Mouse (Mus musculus) spleen, adult 2 months (tissue): Measurements from ENCODE around the gene Ffar4.

Source experiments
- CTCF ChIP-seq: fragments of 200-500 bp; IDR thresholded peaks from 2 replicates; pipeline ENCODE4 v1.5.1; 2011; ENCODE audit warnings: mild to moderate bottlenecking, inconsistent platforms; ENCODE audit not compliant: insufficient read depth, insufficient read length, insufficient replicate concordance; ENCODE audit errors: extremely low read depth
- POLR2A ChIP-seq: fragments of 200-500 bp; IDR thresholded peaks from 2 replicates; pipeline ENCODE4 v1.6.1; 2011; ENCODE audit warnings: low read depth, low read length, inconsistent platforms

DNA sequence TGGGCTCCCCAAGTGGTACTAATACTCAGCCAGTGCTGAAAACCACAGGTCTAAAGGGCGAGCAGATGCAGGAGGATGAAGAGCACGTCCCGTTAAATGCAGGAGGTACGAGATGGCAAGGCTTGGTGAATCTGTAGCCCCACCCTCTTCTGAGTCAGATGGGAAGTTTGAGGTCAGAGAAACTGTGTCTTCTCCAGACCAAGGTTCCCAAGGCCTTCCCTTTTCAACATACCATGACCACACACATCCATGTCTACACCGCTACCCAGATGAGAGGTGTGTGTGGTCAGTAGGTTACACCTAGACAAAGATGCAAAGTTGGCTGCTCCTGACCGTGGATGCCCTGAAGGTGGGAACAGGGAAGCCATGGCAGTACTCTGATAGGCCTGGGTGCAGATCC is 37.9 kb downstream of the Ffar4 start:
- no peak for TF ChIP-seq CTCF
- TF ChIP-seq POLR2A, result no peak
